Mouse (Mus musculus) limb, embryonic 14.5 days (tissue): Measurements from ENCODE around the gene Pold4. TPM values are rescaled to one million over a fixed set of nuclear protein-coding genes. Genes with fewer than 3 reads are reported as not detected.

ENCODE experiments used
- ATAC-seq: fragments of 200-750 bp; cut with Nextera tagmentation; 2 replicates; pipeline ENCODE4 v1.8.0; 2017; ENCODE audit warnings: low read depth, moderate number of reproducible peaks, moderate TSS enrichment; ENCODE audit not compliant: low FRiP score
- DNase-seq: peaks from one replicate; pipeline ENCODE4 v3.0.0-alpha.2; 2015; ENCODE audit warnings: low spot score
- H3K27ac ChIP-seq: fragments of 300-500 bp; sonication (generic); replicated peaks from 2 replicates; pipeline ENCODE4 v1.5.1; 2014; ENCODE audit warnings: low read depth, mild to moderate bottlenecking, low read length, moderate library complexity, mixed read lengths
- H3K27me3 ChIP-seq: fragments of 300-500 bp; sonication (generic); 2 replicates; pipeline ENCODE4 v1.6.1; 2014; ENCODE audit warnings: low read length, mixed read lengths; ENCODE audit not compliant: control insufficient read depth, insufficient read depth
- H3K36me3 ChIP-seq: fragments of 300-500 bp; sonication (generic); 2 replicates; pipeline ENCODE4 v1.6.1; 2014; ENCODE audit warnings: mild to moderate bottlenecking, low read length, moderate library complexity, mixed read lengths; ENCODE audit not compliant: control insufficient read depth, insufficient read depth
- H3K4me1 ChIP-seq: fragments of 300-500 bp; sonication (generic); 2 replicates; pipeline ENCODE4 v1.6.1; 2014; ENCODE audit warnings: antibody characterized with exemption, low read length, mixed read lengths; ENCODE audit not compliant: control insufficient read depth, insufficient read depth
- H3K4me2 ChIP-seq: fragments of 300-500 bp; sonication (generic); replicated peaks from 2 replicates; pipeline ENCODE4 v1.6.1; 2014; ENCODE audit warnings: low read depth, mild to moderate bottlenecking, low read length, moderate library complexity; ENCODE audit not compliant: severe bottlenecking
- H3K4me3 ChIP-seq: fragments of 300-500 bp; sonication (generic); replicated peaks from 2 replicates; pipeline ENCODE4 v1.5.1; 2014; ENCODE audit warnings: low read length
- H3K9ac ChIP-seq: fragments of 300-500 bp; sonication (generic); 2 replicates; pipeline ENCODE4 v1.6.1; 2014; ENCODE audit warnings: mild to moderate bottlenecking, low read depth, low read length, moderate library complexity; ENCODE audit not compliant: severe bottlenecking
- H3K9me3 ChIP-seq: fragments of 300-500 bp; sonication (generic); 2 replicates; pipeline ENCODE4 v1.6.1; 2016; ENCODE audit warnings: low read length; ENCODE audit not compliant: control insufficient read depth
- POLR2A ChIP-seq: fragments of 200-500 bp; IDR thresholded peaks from 2 replicates; pipeline ENCODE4 v1.8.0; 2012; ENCODE audit warnings: inconsistent platforms, mild to moderate bottlenecking, moderate library complexity, borderline replicate concordance; ENCODE audit not compliant: insufficient read depth, insufficient read length; ENCODE audit errors: extremely low read depth
- WGBS: fragments of 180-500 bp; shearing (Covaris S2); extraction: QIAGEN DNeasy Blood & Tissue Kit; methylation state at CpG from one replicate; pipeline ENCODE4 v1.1.7; 2014; 5-methylcytosine and 5-hydroxymethylcytosine counted together
- polyA plus RNA-seq, 2 experiments: library from polyadenylated mRNA; depleted of rRNA in 1 of 2; stranded (reverse) in 1 of 2; unstranded in 1 of 2; fragments of >200 nt; fragmentation: Nextera tagmentation in 1 of 2; extraction: Ambion mirVana in 1 of 2; gene quantifications; 2 replicates each; pipeline versions ENCODE4 v1.2.1 to v1.2.3; 2012 to 2014

Gene Pold4
- polyA plus RNA-seq, 2 experiments: 26.5 to 48.0 TPM

DNA sequence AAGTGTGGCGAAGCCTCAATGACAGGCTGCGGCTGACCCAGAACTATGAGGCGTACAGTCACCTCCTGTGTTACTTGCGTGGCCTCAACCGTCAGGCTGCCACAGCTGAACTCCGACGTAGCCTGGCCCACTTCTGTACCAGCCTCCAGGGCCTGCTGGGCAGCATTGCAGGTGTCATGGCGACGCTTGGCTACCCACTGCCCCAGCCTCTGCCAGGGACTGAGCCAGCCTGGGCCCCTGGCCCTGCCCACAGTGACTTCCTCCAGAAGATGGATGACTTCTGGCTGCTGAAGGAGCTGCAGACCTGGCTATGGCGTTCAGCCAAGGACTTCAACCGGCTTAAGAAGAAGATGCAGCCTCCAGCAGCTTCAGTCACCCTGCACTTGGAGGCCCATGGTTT lies 9.5 kb upstream of the Pold4 start:
- Histone ChIP-seq H3K9ac (no peak overlapping the region), H3K36me3 (peaks cover 14% of the 10 kb centered on the region), H3K4me1 (peaks cover 26% of the 10 kb centered on the region), H3K4me3 (no peak overlapping the region), H3K4me2 (no peak overlapping the region), H3K27ac (no peak overlapping the region; the same call in 1 of the 2 replicates), H3K27me3 (no peaks in the 10 kb centered on the region), H3K9me3 (no peaks in the 10 kb centered on the region)
- ATAC-seq (no peak), DNase-seq (no peak)
- 74% methylated on average over 9 of the region's 11 CpGs for WGBS
- no peak for TF ChIP-seq POLR2A

DNA sequence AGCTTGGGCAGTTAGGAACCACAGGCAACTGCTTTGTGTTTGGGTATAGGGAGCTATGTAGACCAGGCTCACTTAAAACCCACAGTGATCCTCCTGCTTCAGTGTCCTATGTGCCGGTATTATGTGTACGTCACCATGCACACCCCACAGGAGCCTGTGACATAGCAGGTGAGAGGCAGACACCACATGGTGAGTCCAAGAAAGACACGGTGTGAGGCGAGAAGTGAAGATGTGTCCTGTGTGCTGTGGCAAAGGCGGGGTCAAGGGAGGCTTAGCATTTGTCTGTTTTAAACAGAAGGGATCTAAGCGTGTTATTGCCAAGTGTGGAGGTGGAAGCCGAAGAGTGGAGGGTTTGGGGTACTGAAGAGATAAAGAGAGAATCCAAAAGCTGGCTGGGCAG lies 4.9 kb upstream of the Pold4 start:
- no peak overlapping the region for H3K4me3 ChIP-seq
- no peak overlapping the region for H3K27ac ChIP-seq
- DNase-seq (no peak), ATAC-seq (no peak)
- H3K4me2 ChIP-seq: no peak overlapping the region
- no peaks in the 10 kb centered on the region for H3K9me3 ChIP-seq
- H3K36me3 ChIP-seq: peaks cover 14% of the 10 kb centered on the region
- WGBS: 88% methylated on average over 7 of the region's 7 CpGs
- H3K4me1 ChIP-seq: 0 out of 2 replicates have a peak, but pooled peaks cover 4% of the 10 kb centered on the region
- no peak overlapping the region for H3K9ac ChIP-seq
- no peak for TF ChIP-seq POLR2A
- no peaks in the 10 kb centered on the region for H3K27me3 ChIP-seq

DNA sequence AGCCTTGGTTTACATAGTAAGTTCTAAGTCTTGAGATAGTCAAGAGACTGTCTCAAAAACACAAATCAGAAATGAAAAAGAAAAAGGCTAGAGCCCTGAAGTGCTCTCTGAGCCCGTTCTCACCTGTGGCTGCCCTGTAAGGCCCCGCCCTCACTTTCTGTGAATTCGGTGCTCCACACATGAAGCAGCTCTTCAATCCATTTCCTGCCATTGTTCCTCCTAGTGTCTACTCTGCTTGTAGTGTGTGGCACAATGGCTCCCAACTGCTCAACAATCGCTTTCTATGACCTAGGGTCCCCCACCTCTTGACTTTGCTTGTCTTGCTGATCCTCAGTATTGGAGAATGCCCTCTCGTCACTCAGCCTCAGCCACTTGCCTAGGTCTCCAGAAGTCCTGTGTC lies 4.3 kb upstream of the Pold4 start:
- no peak overlapping the region for H3K4me3 ChIP-seq
- WGBS: 70% methylated on average over 5 of the region's 5 CpGs
- peaks cover 8% of the 10 kb centered on the region; the same call in 1 of the 2 replicates for H3K4me1 ChIP-seq
- no peak overlapping the region for H3K4me2 ChIP-seq
- no peaks in the 10 kb centered on the region for H3K9me3 ChIP-seq
- no peak for TF ChIP-seq POLR2A
- DNase-seq (no peak), ATAC-seq (no peak)
- no peak overlapping the region for H3K9ac ChIP-seq
- H3K27ac ChIP-seq: no peak overlapping the region
- peaks cover 7% of the 10 kb centered on the region for H3K36me3 ChIP-seq
- H3K27me3 ChIP-seq: no peaks in the 10 kb centered on the region

DNA sequence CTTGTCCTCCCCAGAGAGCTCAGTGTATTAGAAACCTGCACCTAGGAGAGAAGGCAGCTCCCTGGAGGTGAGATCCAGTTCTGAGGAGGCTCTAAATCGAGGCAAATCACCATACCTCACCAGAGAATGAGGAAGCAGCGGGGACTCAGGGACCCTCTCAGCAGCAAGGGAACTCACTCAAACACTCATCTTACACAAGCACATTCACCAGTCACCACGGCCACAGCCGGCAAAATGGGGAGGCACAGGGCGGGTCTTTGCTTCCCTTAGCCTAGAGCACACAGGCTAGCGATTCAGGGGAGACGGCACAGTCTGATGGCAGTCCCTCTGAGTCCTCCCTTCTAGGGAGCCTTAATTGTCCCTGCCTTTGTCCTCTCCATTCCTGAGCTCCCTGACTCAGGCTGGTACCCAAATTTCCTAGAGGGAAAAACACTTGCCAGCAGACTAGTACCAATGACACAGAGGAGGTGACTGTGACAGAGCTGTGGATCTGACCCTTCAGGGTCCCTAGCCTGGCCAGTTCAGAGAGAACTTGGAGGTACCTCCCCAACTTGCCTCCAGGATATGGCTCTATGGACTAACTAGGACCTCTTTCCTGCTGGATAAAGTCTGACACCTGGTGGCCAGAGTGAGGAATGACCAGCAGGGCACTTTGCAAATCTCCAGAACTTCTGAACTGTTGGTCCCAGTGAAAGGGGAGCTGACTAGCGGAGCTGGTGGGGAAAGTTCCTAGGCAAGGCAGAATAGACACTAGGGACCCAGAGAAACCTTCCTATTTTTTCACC lies 3.6 kb upstream of the Pold4 start:
- DNase-seq (peak; percentile 80), ATAC-seq (peak; percentile 63; the same call in 1 of the 2 replicates)
- Histone ChIP-seq H3K9ac (no peak overlapping the region), H3K4me2 (no peak overlapping the region), H3K4me1 (peaks cover 9% of the 10 kb centered on the region; the same call in 1 of the 2 replicates), H3K9me3 (no peaks in the 10 kb centered on the region), H3K36me3 (peaks cover 1% of the 10 kb centered on the region; the same call in 1 of the 2 replicates), H3K27ac (no peak overlapping the region), H3K27me3 (no peaks in the 10 kb centered on the region), H3K4me3 (no peak overlapping the region)
- WGBS: 12% methylated on average over 8 of the region's 8 CpGs
- no peak for TF ChIP-seq POLR2A

DNA sequence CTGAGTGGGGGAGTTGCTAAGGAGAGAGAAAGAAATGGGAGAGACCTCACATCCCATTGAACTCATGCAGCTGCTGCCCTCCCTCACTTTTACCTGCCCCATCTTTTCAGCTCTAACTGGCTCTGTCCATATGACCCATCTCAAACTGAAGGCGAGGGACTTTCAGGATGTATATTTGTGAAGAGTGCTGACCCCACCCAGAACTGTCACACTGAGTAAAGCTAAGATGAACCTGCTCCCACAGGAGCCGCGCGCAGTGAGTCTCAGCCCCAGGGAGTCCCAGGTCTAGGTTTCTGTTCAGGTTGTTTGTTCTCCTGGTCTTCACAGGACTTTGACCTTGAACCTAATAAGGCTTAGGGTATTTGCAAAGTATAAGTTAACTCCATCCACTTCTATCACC lies 2.8 kb upstream of the Pold4 start:
- Histone ChIP-seq H3K4me1 (peaks cover 9% of the 10 kb centered on the region; the same call in 1 of the 2 replicates), H3K36me3 (no peaks in the 10 kb centered on the region), H3K9me3 (no peaks in the 10 kb centered on the region), H3K4me3 (no peak overlapping the region), H3K27ac (no peak overlapping the region), H3K9ac (no peak overlapping the region), H3K27me3 (no peaks in the 10 kb centered on the region), H3K4me2 (no peak overlapping the region)
- no peak for DNase-seq
- ATAC-seq: no peak
- WGBS: 70% methylated on average over 4 of the region's 4 CpGs
- TF ChIP-seq POLR2A: no peak
